Mouse (Mus musculus): ENCODE measurements at regions not wholly inside any gene's neighbourhood (a gene's known extent, or its start where the extent isn't known, plus 50 kb on each side); places are given as distances from the start of the nearest gene placed in this dataset.
"Not testable (repeated sequence)": the region's sequence is repeated elsewhere in the genome, so short reads cannot be mapped to it uniquely, and the experiment has no call there.

GRCm38 (mm10) chr8:109310670-109311386 is 183.0 kb upstream of the Pmfbp1 start:
- Histone ChIP-seq H3K4me2 (no peak overlapping the region), H3K4me3 (no peak overlapping the region), H3K27ac (ENCODE audit: poor library complexity, severe bottlenecking) (no peak overlapping the region), H3K4me1 (replicated peaks) (0 out of 2 replicates have a peak, but pooled peaks cover 4% of the 10 kb centered on the region), H3K36me3 (no peaks in the 10 kb centered on the region), H3K9ac (no peak overlapping the region), H3K27me3 (replicated peaks) (no peaks in the 10 kb centered on the region), H3K9me3 (replicated peaks) (0 out of 2 replicates have a peak, but pooled peaks cover 3% of the 10 kb centered on the region)
- WGBS = 84% methylated on average over 17 of the region's 17 CpGs
- no peak for ATAC-seq (ENCODE audit: insufficient number of reproducible peaks, low FRiP score)

GRCm38 (mm10) chr8:109311484-109312210 is 182.2 kb upstream of the Pmfbp1 start:
- Histone ChIP-seq H3K9me3 (replicated peaks) (0 out of 2 replicates have a peak, but pooled peaks cover 3% of the 10 kb centered on the region), H3K27ac (ENCODE audit: poor library complexity, severe bottlenecking) (no peak overlapping the region), H3K9ac (no peak overlapping the region), H3K27me3 (replicated peaks) (no peaks in the 10 kb centered on the region), H3K4me3 (no peak overlapping the region), H3K36me3 (no peaks in the 10 kb centered on the region), H3K4me2 (no peak overlapping the region), H3K4me1 (replicated peaks) (0 out of 2 replicates have a peak, but pooled peaks cover 4% of the 10 kb centered on the region)
- ATAC-seq (ENCODE audit: insufficient number of reproducible peaks, low FRiP score) = no peak
- 65% methylated on average over 17 of the region's 17 CpGs for WGBS

GRCm38 (mm10) chr8:109312731-109313130 is 181.1 kb upstream of the Pmfbp1 start:
- Histone ChIP-seq H3K4me2 (no peak overlapping the region), H3K27me3 (replicated peaks) (no peaks in the 10 kb centered on the region), H3K9me3 (replicated peaks) (no peaks in the 10 kb centered on the region), H3K4me1 (replicated peaks) (0 out of 2 replicates have a peak, but pooled peaks cover 4% of the 10 kb centered on the region), H3K4me3 (no peak overlapping the region), H3K27ac (ENCODE audit: poor library complexity, severe bottlenecking) (no peak overlapping the region), H3K9ac (no peak overlapping the region), H3K36me3 (no peaks in the 10 kb centered on the region)
- ATAC-seq (ENCODE audit: insufficient number of reproducible peaks, low FRiP score) = no peak
- 15% methylated on average over 8 of the region's 8 CpGs for WGBS

GRCm38 (mm10) chr8:109320955-109321354 is 172.9 kb upstream of the Pmfbp1 start:
- Histone ChIP-seq H3K9me3 (replicated peaks) (no peaks in the 10 kb centered on the region), H3K4me2 (no peak overlapping the region), H3K36me3 (no peaks in the 10 kb centered on the region), H3K4me1 (replicated peaks) (no peaks in the 10 kb centered on the region), H3K27me3 (replicated peaks) (no peaks in the 10 kb centered on the region), H3K9ac (no peak overlapping the region), H3K4me3 (no peak overlapping the region), H3K27ac (ENCODE audit: poor library complexity, severe bottlenecking) (no peak overlapping the region)
- WGBS = 83% methylated on average over 11 of the region's 11 CpGs
- no peak for ATAC-seq (ENCODE audit: insufficient number of reproducible peaks, low FRiP score)

GRCm38 (mm10) chr8:109323351-109323750 is 170.5 kb upstream of the Pmfbp1 start:
- H3K36me3 ChIP-seq = no peaks in the 10 kb centered on the region
- H3K27me3 ChIP-seq (replicated peaks) = no peaks in the 10 kb centered on the region
- no peak overlapping the region for H3K4me3 ChIP-seq
- no peaks in the 10 kb centered on the region for H3K9me3 ChIP-seq (replicated peaks)
- no peaks in the 10 kb centered on the region for H3K4me1 ChIP-seq (replicated peaks)
- H3K27ac ChIP-seq (ENCODE audit: poor library complexity, severe bottlenecking) = no peak overlapping the region
- H3K9ac ChIP-seq = no peak overlapping the region
- WGBS = 84% methylated on average over 2 of the region's 2 CpGs
- no peak for ATAC-seq (ENCODE audit: insufficient number of reproducible peaks, low FRiP score)
- H3K4me2 ChIP-seq = no peak overlapping the region

GRCm38 (mm10) chr8:109324241-109324640 is 169.6 kb upstream of the Pmfbp1 start:
- Histone ChIP-seq H3K4me3 (no peak overlapping the region), H3K9me3 (replicated peaks) (no peaks in the 10 kb centered on the region), H3K9ac (no peak overlapping the region), H3K27ac (ENCODE audit: poor library complexity, severe bottlenecking) (no peak overlapping the region), H3K36me3 (no peaks in the 10 kb centered on the region), H3K27me3 (replicated peaks) (no peaks in the 10 kb centered on the region), H3K4me2 (no peak overlapping the region), H3K4me1 (replicated peaks) (no peaks in the 10 kb centered on the region)
- 87% methylated on average over 9 of the region's 9 CpGs for WGBS
- no peak for ATAC-seq (ENCODE audit: insufficient number of reproducible peaks, low FRiP score)

- no peaks in the 10 kb centered on the region for H3K27me3 ChIP-seq (replicated peaks)
- H3K9ac ChIP-seq = no peak overlapping the region
- no peak overlapping the region for H3K27ac ChIP-seq (ENCODE audit: poor library complexity, severe bottlenecking)
- H3K36me3 ChIP-seq = no peaks in the 10 kb centered on the region
- 80% methylated on average over 7 of the region's 7 CpGs for WGBS
- H3K4me2 ChIP-seq = no peak overlapping the region
- no peaks in the 10 kb centered on the region for H3K9me3 ChIP-seq (replicated peaks)
- H3K4me3 ChIP-seq = no peak overlapping the region
- no peaks in the 10 kb centered on the region for H3K4me1 ChIP-seq (replicated peaks)
- ATAC-seq (ENCODE audit: insufficient number of reproducible peaks, low FRiP score) = no peak
Measured at GRCm38 (mm10) chr8:109336203-109336602, 157.6 kb upstream of the Pmfbp1 start.

- Histone ChIP-seq H3K27me3 (replicated peaks) (no peaks in the 10 kb centered on the region), H3K27ac (ENCODE audit: poor library complexity, severe bottlenecking) (no peak overlapping the region)
- no peak for ATAC-seq (ENCODE audit: insufficient number of reproducible peaks, low FRiP score)
Measured at GRCm38 (mm10) chr8:109338220-109338835, 155.5 kb upstream of the Pmfbp1 start.

GRCm38 (mm10) chr8:109340647-109341046 is 153.2 kb upstream of the Pmfbp1 start:
- H3K9ac ChIP-seq; H3K4me1 ChIP-seq (replicated peaks); H3K27me3 ChIP-seq (replicated peaks); H3K27ac ChIP-seq (ENCODE audit: poor library complexity, severe bottlenecking); H3K36me3 ChIP-seq; ATAC-seq (ENCODE audit: insufficient number of reproducible peaks, low FRiP score); H3K9me3 ChIP-seq (replicated peaks); H3K4me2 ChIP-seq; H3K4me3 ChIP-seq: not testable (repeated sequence)
- WGBS = 88% methylated on average over 21 of the region's 21 CpGs

More at GRCm38 (mm10) chr8:109338220-109338835, 155.5 kb upstream of the Pmfbp1 start:
- no peaks in the 10 kb centered on the region for H3K9me3 ChIP-seq (replicated peaks)
- no peak overlapping the region for H3K4me2 ChIP-seq
- no peaks in the 10 kb centered on the region for H3K36me3 ChIP-seq
- 89% methylated on average over 14 of the region's 14 CpGs for WGBS
- H3K4me1 ChIP-seq (replicated peaks) = no peaks in the 10 kb centered on the region
- no peak overlapping the region for H3K4me3 ChIP-seq
- no peak overlapping the region for H3K9ac ChIP-seq

- ATAC-seq (ENCODE audit: insufficient number of reproducible peaks, low FRiP score) = no peak
- Histone ChIP-seq H3K9me3 (replicated peaks) (no peaks in the 10 kb centered on the region), H3K27ac (ENCODE audit: poor library complexity, severe bottlenecking) (no peak overlapping the region), H3K9ac (no peak overlapping the region), H3K4me2 (no peak overlapping the region), H3K27me3 (replicated peaks) (peaks cover 9% of the 10 kb centered on the region; the same call in 1 of the 2 replicates), H3K4me1 (replicated peaks) (peaks cover 6% of the 10 kb centered on the region; the same call in 1 of the 2 replicates), H3K36me3 (no peaks in the 10 kb centered on the region), H3K4me3 (no peak overlapping the region)
- 80% methylated on average over 9 of the region's 9 CpGs for WGBS
Measured at GRCm38 (mm10) chr8:109355168-109355567, 138.7 kb upstream of the Pmfbp1 start.

- peaks cover 9% of the 10 kb centered on the region; the same call in 1 of the 2 replicates for H3K4me1 ChIP-seq (replicated peaks)
- WGBS = 59% methylated on average over 16 of the region's 16 CpGs
- H3K4me2 ChIP-seq = peak overlapping the region; percentile 21; the same call in 1 of the 2 replicates
- H3K9me3 ChIP-seq (replicated peaks) = no peaks in the 10 kb centered on the region
- 0 out of 2 replicates have a peak, but pooled peaks cover 4% of the 10 kb centered on the region for H3K27me3 ChIP-seq (replicated peaks)
- no peak overlapping the region for H3K4me3 ChIP-seq
- H3K36me3 ChIP-seq = no peaks in the 10 kb centered on the region
- ATAC-seq (ENCODE audit: insufficient number of reproducible peaks, low FRiP score) = no peak
- no peak overlapping the region for H3K27ac ChIP-seq (ENCODE audit: poor library complexity, severe bottlenecking)
- H3K9ac ChIP-seq = no peak overlapping the region
Measured at GRCm38 (mm10) chr8:109359396-109360051, 134.3 kb upstream of the Pmfbp1 start.

Measured in heart, embryonic 12.5 days (tissue).